Mouse (Mus musculus): ENCODE measurements around the gene Tcf7l2. TPM values are rescaled to one million over a fixed set of nuclear protein-coding genes. Genes with fewer than 3 reads are reported as not detected.

Gene Tcf7l2
- polyA plus RNA-seq, 1 experiment: 10.5 TPM

- TF ChIP-seq CTCF (IDR thresholded peaks at IDR 0.05; ENCODE audit: control insufficient read depth, insufficient read depth, low read length): no peak
- no peak for TF ChIP-seq POLR2A (IDR thresholded peaks at IDR 0.05; ENCODE audit: borderline replicate concordance, control insufficient read depth, low read depth, low read length)
- H3K4me1 ChIP-seq (ENCODE audit: control insufficient read depth, insufficient read depth, low read length): peaks cover 1% of the 10 kb centered on the region; the same call in 1 of the 2 replicates
- WGBS: 36% methylated on average over 7 of the region's 7 CpGs
- peak overlapping the region; percentile 44 for H3K4me3 ChIP-seq (replicated peaks; ENCODE audit: control insufficient read depth, low read depth, low read length)
- H3K27ac ChIP-seq (ENCODE audit: control insufficient read depth, insufficient read depth, low read depth, low read length, poor library complexity): peak overlapping the region; percentile 88
These were observed 183.8 kb downstream of the Tcf7l2 start for GRCm38 (mm10) chr19:55925425-55925803.

- peaks cover 1% of the 10 kb centered on the region; the same call in 1 of the 2 replicates for H3K4me1 ChIP-seq (ENCODE audit: control insufficient read depth, insufficient read depth, low read length)
- no peak for TF ChIP-seq CTCF (IDR thresholded peaks at IDR 0.05; ENCODE audit: control insufficient read depth, insufficient read depth, low read length)
- peak overlapping the region; percentile 44 for H3K4me3 ChIP-seq (replicated peaks; ENCODE audit: control insufficient read depth, low read depth, low read length)
- peak overlapping the region; percentile 88 for H3K27ac ChIP-seq (ENCODE audit: control insufficient read depth, insufficient read depth, low read depth, low read length, poor library complexity)
- 83% methylated on average over 16 of the region's 16 CpGs for WGBS
These were observed 184.3 kb downstream of the Tcf7l2 start for GRCm38 (mm10) chr19:55925804-55926521.

DNA sequence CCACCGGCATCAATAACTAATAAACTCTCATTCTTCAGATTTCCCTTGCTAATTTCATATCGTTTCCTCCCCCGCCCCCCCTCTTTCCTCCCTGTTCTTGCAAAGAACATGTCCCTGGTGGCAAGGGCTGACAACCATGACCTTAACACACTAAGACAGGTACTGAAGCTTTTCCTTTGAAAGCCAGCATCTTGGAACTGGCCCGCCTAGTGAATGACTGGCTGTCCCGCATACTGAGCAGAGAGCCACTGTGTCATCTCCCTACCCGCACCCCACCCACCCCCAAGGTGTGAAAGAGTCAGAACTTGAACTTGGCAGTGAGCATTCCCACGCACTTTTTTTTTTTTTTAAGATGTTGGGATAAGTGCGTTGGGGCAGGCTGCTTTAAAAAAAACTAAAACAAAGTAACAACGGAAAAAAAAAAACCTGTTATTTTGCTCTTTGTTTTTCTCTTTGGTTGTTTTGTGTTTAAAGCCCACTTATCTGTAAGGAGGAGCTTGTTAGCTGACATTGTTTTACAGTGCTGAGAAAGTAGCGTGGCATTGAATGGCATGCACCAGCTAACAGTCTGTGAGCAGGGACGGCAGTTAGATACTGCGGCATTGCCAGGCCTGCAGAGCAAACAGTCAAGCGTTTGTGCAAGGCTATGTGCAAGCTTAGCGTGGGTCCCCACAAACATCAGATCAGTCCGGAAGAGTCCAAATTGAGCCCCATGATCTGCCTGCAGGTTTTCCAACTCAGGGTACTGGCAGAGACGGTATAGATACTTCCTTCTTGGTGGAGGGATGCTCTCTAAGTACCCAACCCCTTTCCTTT, 185.4 kb downstream of the Tcf7l2 start:
- no peak overlapping the region for H3K27ac ChIP-seq (ENCODE audit: control insufficient read depth, insufficient read depth, low read depth, low read length, poor library complexity)
- H3K4me3 ChIP-seq (replicated peaks; ENCODE audit: control insufficient read depth, low read depth, low read length): no peak overlapping the region
- 84% methylated on average over 16 of the region's 16 CpGs for WGBS
- no peak for TF ChIP-seq POLR2A (IDR thresholded peaks at IDR 0.05; ENCODE audit: borderline replicate concordance, control insufficient read depth, low read depth, low read length)
- TF ChIP-seq CTCF (IDR thresholded peaks at IDR 0.05; ENCODE audit: control insufficient read depth, insufficient read depth, low read length): no peak
- H3K4me1 ChIP-seq (ENCODE audit: control insufficient read depth, insufficient read depth, low read length): peaks cover 1% of the 10 kb centered on the region; the same call in 1 of the 2 replicates

DNA sequence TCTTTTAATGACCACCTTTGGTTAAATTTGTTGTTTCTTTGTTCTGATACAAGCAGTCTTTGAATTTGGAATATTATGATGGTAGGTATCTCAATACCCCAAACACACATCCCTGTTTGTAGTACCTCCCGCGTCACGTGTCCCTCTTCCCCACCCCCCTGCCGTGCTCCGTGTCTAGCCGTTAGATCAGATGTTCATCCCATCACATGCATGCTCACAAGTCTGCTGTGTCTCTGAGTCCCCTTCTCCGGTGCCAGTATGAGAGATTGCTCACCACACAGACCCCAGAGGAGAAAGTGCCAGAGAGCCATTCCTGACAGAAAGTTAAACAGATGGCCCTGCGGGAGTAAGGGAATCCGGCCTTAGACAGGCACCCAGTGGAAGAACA, 186.0 kb downstream of the Tcf7l2 start:
- 94% methylated on average over 9 of the region's 9 CpGs for WGBS
- H3K4me1 ChIP-seq (ENCODE audit: control insufficient read depth, insufficient read depth, low read length): peaks cover 1% of the 10 kb centered on the region; the same call in 1 of the 2 replicates
- H3K27ac ChIP-seq (ENCODE audit: control insufficient read depth, insufficient read depth, low read depth, low read length, poor library complexity): no peak overlapping the region
- H3K4me3 ChIP-seq (replicated peaks; ENCODE audit: control insufficient read depth, low read depth, low read length): no peak overlapping the region
- TF ChIP-seq POLR2A (IDR thresholded peaks at IDR 0.05; ENCODE audit: borderline replicate concordance, control insufficient read depth, low read depth, low read length) (no peak), CTCF (IDR thresholded peaks at IDR 0.05; ENCODE audit: control insufficient read depth, insufficient read depth, low read length) (no peak)

- H3K4me3 ChIP-seq (replicated peaks; ENCODE audit: control insufficient read depth, low read depth, low read length): no peak overlapping the region
- no peak for TF ChIP-seq CTCF (IDR thresholded peaks at IDR 0.05; ENCODE audit: control insufficient read depth, insufficient read depth, low read length)
- no peak for TF ChIP-seq POLR2A (IDR thresholded peaks at IDR 0.05; ENCODE audit: borderline replicate concordance, control insufficient read depth, low read depth, low read length)
- peaks cover 1% of the 10 kb centered on the region; the same call in 1 of the 2 replicates for H3K4me1 ChIP-seq (ENCODE audit: control insufficient read depth, insufficient read depth, low read length)
- 89% methylated on average over 5 of the region's 5 CpGs for WGBS
- no peak overlapping the region for H3K27ac ChIP-seq (ENCODE audit: control insufficient read depth, insufficient read depth, low read depth, low read length, poor library complexity)
These were observed 187.1 kb downstream of the Tcf7l2 start for GRCm38 (mm10) chr19:55928674-55929073.

GRCm38 (mm10) chr19:55931642-55932041, 190.0 kb downstream of the Tcf7l2 start:
- H3K27ac ChIP-seq (ENCODE audit: control insufficient read depth, insufficient read depth, low read depth, low read length, poor library complexity): no peak overlapping the region
- no peak for TF ChIP-seq CTCF (IDR thresholded peaks at IDR 0.05; ENCODE audit: control insufficient read depth, insufficient read depth, low read length)
- TF ChIP-seq POLR2A (IDR thresholded peaks at IDR 0.05; ENCODE audit: borderline replicate concordance, control insufficient read depth, low read depth, low read length): no peak
- H3K4me3 ChIP-seq (replicated peaks; ENCODE audit: control insufficient read depth, low read depth, low read length): no peak overlapping the region
- WGBS: 97% methylated on average over 17 of the region's 17 CpGs
- H3K4me1 ChIP-seq (ENCODE audit: control insufficient read depth, insufficient read depth, low read length): no peaks in the 10 kb centered on the region

DNA sequence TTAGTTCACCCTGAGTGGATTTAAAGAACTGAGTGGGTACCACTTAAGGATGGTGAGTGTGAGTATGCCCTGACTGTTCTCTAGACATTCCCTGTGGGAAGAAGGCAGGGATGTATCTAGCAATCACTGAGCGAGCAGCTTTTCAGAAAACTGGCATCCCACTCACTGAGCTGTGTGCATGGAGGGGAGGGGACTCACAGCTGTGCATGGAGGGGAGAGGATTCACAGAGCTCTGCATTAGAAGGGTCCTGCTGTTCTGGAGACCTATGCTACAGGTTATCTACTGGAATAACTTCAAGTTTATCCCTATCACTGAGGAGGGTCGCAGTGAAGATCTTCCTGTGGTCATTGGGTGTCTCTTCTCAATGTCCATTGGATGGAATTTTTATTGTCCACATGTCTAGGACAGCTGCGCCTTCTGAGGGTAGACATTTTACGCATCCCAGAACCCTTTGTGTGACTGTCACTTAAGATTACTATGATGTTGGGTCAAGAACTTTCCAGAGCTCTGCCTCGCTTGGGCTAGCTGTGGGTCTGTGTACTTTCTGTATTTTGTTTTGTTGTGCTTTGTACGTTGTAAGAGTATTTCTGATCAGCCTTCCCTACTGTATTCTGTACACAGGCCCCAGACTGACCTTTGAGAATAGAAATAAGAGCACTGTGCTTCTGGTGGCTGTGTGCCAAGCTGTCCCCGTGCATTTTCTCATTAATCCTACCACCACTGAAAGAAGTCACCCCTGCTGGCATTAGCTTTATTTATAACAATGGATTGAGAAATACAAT, 192.5 kb downstream of the Tcf7l2 start:
- Histone ChIP-seq H3K4me3 (replicated peaks; ENCODE audit: control insufficient read depth, low read depth, low read length) (no peak overlapping the region), H3K27ac (ENCODE audit: control insufficient read depth, insufficient read depth, low read depth, low read length, poor library complexity) (no peak overlapping the region), H3K4me1 (ENCODE audit: control insufficient read depth, insufficient read depth, low read length) (peaks cover 1% of the 10 kb centered on the region; the same call in 1 of the 2 replicates)
- WGBS: 86% methylated on average over 7 of the region's 7 CpGs
- TF ChIP-seq CTCF (IDR thresholded peaks at IDR 0.05; ENCODE audit: control insufficient read depth, insufficient read depth, low read length) (no peak), POLR2A (IDR thresholded peaks at IDR 0.05; ENCODE audit: borderline replicate concordance, control insufficient read depth, low read depth, low read length) (no peak)

DNA sequence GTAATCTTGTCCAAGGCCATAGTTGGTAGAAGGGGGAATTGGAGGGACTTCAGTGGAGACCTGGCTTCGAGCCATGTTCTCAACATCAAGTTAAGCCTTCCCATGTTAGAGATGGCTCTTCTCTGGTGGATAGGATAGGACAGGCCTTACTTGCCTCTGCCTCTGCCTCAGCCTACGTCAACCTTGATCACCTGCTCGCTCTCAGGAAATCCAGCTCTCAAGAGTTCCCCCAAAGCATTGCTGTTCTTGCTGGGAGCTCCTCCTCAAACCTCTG, 193.0 kb downstream of the Tcf7l2 start:
- no peak overlapping the region for H3K4me3 ChIP-seq (replicated peaks; ENCODE audit: control insufficient read depth, low read depth, low read length)
- peaks cover 1% of the 10 kb centered on the region; the same call in 1 of the 2 replicates for H3K4me1 ChIP-seq (ENCODE audit: control insufficient read depth, insufficient read depth, low read length)
- WGBS: 85% methylated on average over 3 of the region's 3 CpGs
- no peak overlapping the region for H3K27ac ChIP-seq (ENCODE audit: control insufficient read depth, insufficient read depth, low read depth, low read length, poor library complexity)
- TF ChIP-seq CTCF (IDR thresholded peaks at IDR 0.05; ENCODE audit: control insufficient read depth, insufficient read depth, low read length): no peak
- no peak for TF ChIP-seq POLR2A (IDR thresholded peaks at IDR 0.05; ENCODE audit: borderline replicate concordance, control insufficient read depth, low read depth, low read length)

All from bone marrow, adult 2 months (tissue).